In the genomic region with DNA sequence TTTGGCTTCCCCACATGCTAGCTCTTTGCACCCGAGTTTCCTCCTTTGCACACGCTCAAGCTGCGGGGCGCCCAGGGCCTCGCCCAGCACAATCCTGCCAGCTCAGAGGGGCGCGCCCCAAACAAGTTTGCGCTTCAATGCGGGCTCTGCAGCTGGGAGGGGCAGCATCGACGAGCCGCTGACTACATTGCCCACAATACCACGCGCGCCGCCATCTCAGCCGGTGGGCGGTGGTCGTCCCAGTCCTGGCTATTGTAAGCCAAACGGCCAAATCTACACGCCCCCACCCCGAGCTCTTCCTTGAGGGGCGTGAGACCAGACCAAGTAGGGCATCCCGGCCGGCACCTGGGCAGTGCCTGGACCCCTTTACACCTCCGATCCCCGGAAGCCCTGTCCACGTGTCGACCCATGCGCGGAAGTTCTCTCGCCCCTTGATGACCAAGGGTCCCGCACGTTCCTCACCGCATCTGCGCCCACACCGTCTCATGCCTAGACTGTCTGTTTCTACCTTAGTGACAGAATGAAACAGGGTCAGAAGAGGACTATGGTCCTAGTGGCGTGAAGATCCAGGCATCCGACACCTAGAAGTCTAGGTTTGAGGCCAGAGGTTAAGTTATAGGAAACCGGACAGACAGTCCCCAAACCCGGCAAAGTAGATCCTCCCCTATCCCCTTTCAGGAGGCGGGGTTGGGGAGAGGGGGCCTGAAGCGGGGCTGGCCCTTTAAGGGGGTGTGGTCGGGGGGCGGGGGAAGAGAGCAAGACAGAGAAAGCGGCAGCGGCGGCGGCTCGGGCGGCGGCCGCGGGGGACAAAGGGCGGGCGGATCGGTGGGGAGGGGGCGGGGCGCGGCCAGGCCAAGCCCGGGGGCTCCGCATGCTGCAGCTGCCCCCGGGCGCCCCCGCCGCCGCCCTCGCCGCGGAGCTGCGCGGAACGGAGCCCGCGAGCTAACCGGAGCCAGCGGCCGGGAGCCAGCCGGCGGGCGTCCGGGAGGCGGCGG, we compare ENCODE assay signal across 8 mouse cellular contexts. TPM values are rescaled to one million over a fixed set of nuclear protein-coding genes. Genes with fewer than 3 reads are reported as not detected.
DNase-seq lines count a peak whose midpoint lies in the region; ATAC-seq and TF ChIP-seq lines count a peak whose summit lies in the region.

Ppp1r14b (plus strand) TSS at position 758 of the 995 bp plus-strand sequence.

- peak within 1 kb of the TSS; percentile 94 for H3K27ac ChIP-seq in MEL (ENCODE audit: control insufficient read depth, low read depth, low read length)
- H3K27ac ChIP-seq in forebrain, embryonic 16.5 days (ENCODE audit: low read length) = peak within 1 kb of the TSS; percentile 82

- H3K4me2 ChIP-seq in forebrain, embryonic 16.5 days (ENCODE audit: low read length) = peak within 1 kb of the TSS; percentile 72

- TF ChIP-seq EP300 in MEL (IDR thresholded peaks at IDR 0.05; ENCODE audit: low read depth in 1 of 2, low read length in 2 of 2) = no peak

- no peak for TF ChIP-seq CTCF in MEL (IDR thresholded peaks at IDR 0.05 in 2 of 3, conservative IDR thresholded peaks at IDR 0.05 in 1 of 3; ENCODE audit: control insufficient read depth in 1 of 3, insufficient read depth in 1 of 3, low read depth in 2 of 3, low read length in 3 of 3, poor library complexity in 1 of 3, severe bottlenecking in 1 of 3)

- peak within 1 kb of the TSS; percentile 76 to 92 for H3K4me3 ChIP-seq in MEL (ENCODE audit: control insufficient read depth in 1 of 2, insufficient read depth in 1 of 2, low read depth in 2 of 2, low read length in 2 of 2)
- peak within 1 kb of the TSS; percentile 60 for H3K4me3 ChIP-seq in forebrain, embryonic 16.5 days (replicated peaks; ENCODE audit: low read length)

- DNase-seq in MEL (ENCODE audit: low read depth, low spot score) = peak; percentile 96
- peak; percentile 91 for DNase-seq in c-Kit-positive CD71-positive TER-119-negative erythroid progenitor cells, embryonic 14.5 days (ENCODE audit: low read depth)
- peak; percentile 64 for DNase-seq in heart, postnatal 25 days (ENCODE audit: low spot score)
- peak in 1 of 2 experiments; percentile 68 for DNase-seq in layer of hippocampus, adult 8-10 months (ENCODE audit: low spot score in 2 of 2)
- peak; percentile 94 for DNase-seq in lung, postnatal 10 days
- peak; percentile 93 for DNase-seq in retina, postnatal 1 day
- peak; percentile 89 for DNase-seq in urinary bladder, postnatal 14 days (ENCODE audit: low spot score)

- no peak for TF ChIP-seq RAD21 in MEL (IDR thresholded peaks at IDR 0.05; ENCODE audit: low read depth, low read length)

- WGBS in forebrain, embryonic 16.5 days = 0% methylated on average over 64 of the region's 84 CpGs

- intact Hi-C loops in heart, postnatal 25 days (cut with DNase I) = loop anchor here (5.0 kb wide), 1 partner anchor 48 kb away; no protein-coding TSS in a partner anchor

- H3K36me3 ChIP-seq in MEL (ENCODE audit: control insufficient read depth in 1 of 2, insufficient read depth in 2 of 2, low read length in 2 of 2) = peaks cover 0 to 30% of the 10 kb centered on the region in 2 experiments; a peak in 2 of 4 replicates
- peaks cover 6% of the 10 kb centered on the region for H3K36me3 ChIP-seq in forebrain, embryonic 16.5 days (ENCODE audit: control insufficient read depth, insufficient read depth)

- peak; percentile 73 for ATAC-seq in forebrain, embryonic 16.5 days

- peak within 1 kb of the TSS; percentile 87 for H3K9ac ChIP-seq in MEL (ENCODE audit: control insufficient read depth, low read depth, low read length, poor library complexity, severe bottlenecking)
- peak within 1 kb of the TSS; percentile 85 for H3K9ac ChIP-seq in forebrain, embryonic 16.5 days (replicated peaks; ENCODE audit: low read depth, low read length)

- no peaks in the 10 kb centered on the region for H3K27me3 ChIP-seq in MEL (ENCODE audit: control insufficient read depth in 1 of 2, insufficient read depth in 2 of 2, low read length in 2 of 2)
- H3K27me3 ChIP-seq in forebrain, embryonic 16.5 days (replicated peaks; ENCODE audit: control insufficient read depth, insufficient read depth, low read length) = peaks cover 5% of the 10 kb centered on the region; the same call in 1 of the 2 replicates

- peaks cover 2 to 47% of the 10 kb centered on the region in 2 experiments for H3K4me1 ChIP-seq in MEL (ENCODE audit: control insufficient read depth in 1 of 2, insufficient read depth in 2 of 2, low read length in 2 of 2)
- H3K4me1 ChIP-seq in forebrain, embryonic 16.5 days (replicated peaks; ENCODE audit: control insufficient read depth, insufficient read depth, low read length) = peaks cover 47% of the 10 kb centered on the region

- TF ChIP-seq POLR2A in MEL (IDR thresholded peaks at IDR 0.05; ENCODE audit: control insufficient read depth in 1 of 2, insufficient read depth in 1 of 2, low read depth in 1 of 2, low read length in 2 of 2, poor library complexity in 1 of 2) = peak in 1 of 2 experiments; percentile 66; a peak in 2 of 4 replicates

- H3K9me3 ChIP-seq in MEL (replicated peaks; ENCODE audit: insufficient read depth, low read length) = no peaks in the 10 kb centered on the region
- H3K9me3 ChIP-seq in forebrain, embryonic 16.5 days (ENCODE audit: control insufficient read depth, low read length) = no peaks in the 10 kb centered on the region

- H3K79me2 ChIP-seq in MEL (ENCODE audit: control insufficient read depth, insufficient read depth, low read length, poor library complexity) = peaks cover 33% of the 10 kb centered on the region

TF ChIP-seq in MEL, 35 proteins besides CTCF, POLR2A, EP300 and RAD21 (continues in another document):
- TF ChIP-seq E2F4 (IDR thresholded peaks at IDR 0.05; ENCODE audit: borderline replicate concordance, low read depth, low read length) (no peak), TCF12 (IDR thresholded peaks at IDR 0.05; ENCODE audit: low read depth, low read length) (0 out of 2 replicates have a peak, but pooled peaks have one; percentile 12), MYC (IDR thresholded peaks at IDR 0.05; ENCODE audit: low read depth, low read length) (peak; percentile 95), ETS1 (IDR thresholded peaks at IDR 0.05; ENCODE audit: low read depth, low read length) (peak; percentile 45; the same call in 1 of the 2 replicates), TAL1 (IDR thresholded peaks at IDR 0.05; ENCODE audit: low read length) (no peak), ZNF384 (IDR thresholded peaks at IDR 0.05; ENCODE audit: low read depth, low read length) (no peak), MYB (IDR thresholded peaks at IDR 0.05; ENCODE audit: low read depth, low read length) (no peak), MAZ (IDR thresholded peaks at IDR 0.05; ENCODE audit: low read depth, low read length) (peak; percentile 80; the same call in 1 of the 2 replicates), UBTF (IDR thresholded peaks at IDR 0.05; ENCODE audit: borderline replicate concordance, insufficient read depth, low read depth, low read length) (no peak), BHLHE40 (IDR thresholded peaks at IDR 0.05; ENCODE audit: borderline replicate concordance, low read depth, low read length) (no peak), MAX (IDR thresholded peaks at IDR 0.05; ENCODE audit: low read length) (peak; percentile 92), TBP (IDR thresholded peaks at IDR 0.05; ENCODE audit: low read depth, low read length) (no peak), CHD2 (IDR thresholded peaks at IDR 0.05; ENCODE audit: low read length) (no peak), HCFC1 (IDR thresholded peaks at IDR 0.05; ENCODE audit: low read depth, low read length) (peak; percentile 93), MEF2A (IDR thresholded peaks at IDR 0.05; ENCODE audit: extremely low read depth, insufficient replicate concordance, low read depth, low read length, poor library complexity, severe bottlenecking) (no peak), NRF1 (IDR thresholded peaks at IDR 0.05; ENCODE audit: insufficient read depth, low read depth, low read length, poor library complexity, severe bottlenecking) (0 out of 2 replicates have a peak, but pooled peaks have one; percentile 34), KAT2A (conservative IDR thresholded peaks at IDR 0.05; ENCODE audit: low read depth, low read length) (no peak; the same call in 1 of the 2 replicates), SMC3 (IDR thresholded peaks at IDR 0.05; ENCODE audit: low read depth, low read length) (no peak), MAFK (IDR thresholded peaks at IDR 0.05; ENCODE audit: borderline replicate concordance, low read depth, low read length) (no peak), USF2 (IDR thresholded peaks at IDR 0.05; ENCODE audit: borderline replicate concordance in 1 of 2, insufficient read depth in 1 of 2, low read depth in 1 of 2, low read length in 2 of 2) (no peak), CHD1 (IDR thresholded peaks at IDR 0.05; ENCODE audit: low read depth, low read length) (no peak; the same call in 1 of the 2 replicates), POLR2AphosphoS5 (IDR thresholded peaks at IDR 0.05; ENCODE audit: borderline replicate concordance, low read depth, low read length) (no peak), POLR2AphosphoS2 (IDR thresholded peaks at IDR 0.05; ENCODE audit: low read length) (peak; percentile 41; the same call in 1 of the 2 replicates), MXI1 (IDR thresholded peaks at IDR 0.05; ENCODE audit: low read depth, low read length) (peak; percentile 92), NELFE (IDR thresholded peaks at IDR 0.05; ENCODE audit: low read depth, low read length) (peak; percentile 54), RCOR1 (IDR thresholded peaks at IDR 0.05; ENCODE audit: low read depth, low read length) (no peak), JUND (IDR thresholded peaks at IDR 0.05; ENCODE audit: low read depth, low read length) (no peak), ZMIZ1 (IDR thresholded peaks at IDR 0.05; ENCODE audit: low read depth, low read length) (no peak), ZKSCAN1 (IDR thresholded peaks at IDR 0.05; ENCODE audit: low read depth, low read length) (no peak), ELF1 (IDR thresholded peaks at IDR 0.05; ENCODE audit: low read depth, low read length) (peak; percentile 60), USF1 (IDR thresholded peaks at IDR 0.05; ENCODE audit: low read depth, low read length) (peak; percentile 86), GATA1 (IDR thresholded peaks at IDR 0.05; ENCODE audit: low read depth, low read length) (no peak), SIN3A (IDR thresholded peaks at IDR 0.05; ENCODE audit: low read length) (peak; percentile 95), GABPA (IDR thresholded peaks at IDR 0.05; ENCODE audit: low read depth, low read length) (no peak)

RNA-seq across cellular contexts. Expression of gene Ppp1r14b, which starts in this region (rescaled TPM):
- 448 and 467 TPM in 2 replicates for total RNA-seq in MEL (2012; rRNA removed)
- polyA plus RNA-seq in MEL (2012; ENCODE audit: insufficient read depth in 1 of 2, insufficient read length in 2 of 2, low read depth in 1 of 2, low replicate concordance in 2 of 2, missing spikeins in 1 of 2) = 100 to 1,000 TPM in 1 of 2 experiments, not detected in 1; 349 TPM
- 132 and 140 TPM in 2 replicates for polyA plus RNA-seq in forebrain, embryonic 16.5 days (2015; fragmentation: Nextera tagmentation; extraction: Ambion mirVana)
- total RNA-seq in heart, postnatal 25 days (2021) = 100 to 1,000 TPM in 1 of 2 experiments, 10 to 100 TPM in 1; 83.5 to 112 TPM
- total RNA-seq in layer of hippocampus, adult 8-10 months (2022) = 10 to 100 TPM; 55.4 to 81.1 (median 63.5) TPM
